Mouse (Mus musculus): Measurements from ENCODE around the gene Ccndbp1. TPM values are rescaled to one million over a fixed set of nuclear protein-coding genes. Genes with fewer than 3 reads are reported as not detected.
"Not testable (repeated sequence)": the region's sequence is repeated elsewhere in the genome, so short reads cannot be mapped to it uniquely, and the experiment has no call there.

The Ccndbp1 gene
- polyA plus RNA-seq, 1 experiment = 71.0 TPM

DNA sequence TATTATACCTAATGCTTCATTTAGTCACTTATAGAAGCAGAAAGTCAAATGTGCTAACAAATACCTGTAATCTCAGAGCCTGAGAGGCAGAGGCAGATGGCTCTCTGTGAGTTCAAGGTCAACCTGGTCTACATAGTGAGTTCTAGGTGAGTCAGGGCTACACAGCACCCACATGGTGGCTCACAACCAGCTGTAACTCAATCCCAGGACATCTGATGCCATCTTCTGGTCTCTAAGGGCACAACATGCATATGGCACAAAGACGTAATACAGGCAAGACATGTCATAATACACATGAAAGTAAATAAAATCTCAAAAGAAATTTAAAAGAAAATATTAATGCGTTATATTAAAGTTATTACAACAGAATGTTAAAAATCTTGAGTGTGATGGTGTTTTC, 4.6 kb upstream of the Ccndbp1 start:
- no peak for DNase-seq (ENCODE audit: low spot score)

DNA sequence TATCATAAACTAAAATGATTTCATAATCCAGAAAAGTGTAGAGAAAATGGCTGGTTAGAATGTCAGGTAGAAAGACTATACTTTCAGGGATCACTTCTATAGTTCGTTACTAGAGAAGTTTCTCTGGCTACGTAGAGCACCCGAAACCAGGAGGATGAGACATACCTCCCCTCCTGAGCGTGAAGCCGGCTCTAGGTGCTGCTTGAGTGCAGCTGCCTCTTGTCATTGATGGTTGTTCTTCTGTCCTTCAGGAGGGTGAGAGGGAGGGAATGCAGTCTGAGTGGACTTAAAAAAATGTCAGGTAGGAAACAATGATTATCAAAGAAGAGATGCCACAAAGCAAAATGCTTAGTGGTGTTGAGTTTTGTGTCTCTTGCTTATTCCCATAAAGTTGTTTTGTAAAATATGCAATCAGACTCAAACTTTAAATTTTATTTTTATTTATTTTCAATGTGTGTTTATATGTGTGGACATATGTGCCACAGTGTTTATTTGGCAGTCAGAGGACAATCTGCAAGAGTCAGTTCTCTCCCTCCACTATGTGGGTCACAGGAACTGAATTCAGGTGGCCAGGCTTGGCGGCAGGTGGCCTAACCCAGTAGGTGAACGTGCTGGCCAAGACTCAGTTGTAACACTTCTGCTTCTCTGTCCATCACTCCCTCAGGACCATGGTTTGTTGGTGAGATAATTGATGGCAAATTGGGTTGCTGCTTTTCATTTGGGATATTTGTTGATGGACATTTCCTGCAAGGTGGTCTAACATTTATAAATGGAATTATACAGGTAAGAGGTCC, 4.0 kb upstream of the Ccndbp1 start:
- DNase-seq (ENCODE audit: low spot score) = no peak

DNA sequence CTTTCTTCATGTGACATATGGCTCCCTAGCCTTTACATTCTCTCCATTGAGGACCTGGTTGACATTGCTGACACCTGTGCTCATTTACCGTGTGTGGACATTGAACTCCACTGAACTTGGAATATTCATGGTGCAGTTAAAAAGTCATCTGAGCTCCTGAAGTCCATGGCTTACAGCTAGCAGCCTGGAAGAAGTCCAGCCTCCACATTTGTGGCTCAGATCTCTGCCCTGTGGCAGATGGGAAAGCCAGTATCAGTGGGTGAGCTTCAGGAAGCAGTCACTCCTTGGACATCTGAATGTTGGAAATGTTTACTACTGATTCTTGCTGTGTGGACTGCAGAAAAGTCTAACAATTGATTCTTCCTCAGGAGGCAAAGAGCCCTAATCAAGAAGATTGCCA, 1.2 kb upstream of the Ccndbp1 start:
- no peak for DNase-seq (ENCODE audit: low spot score)

DNA sequence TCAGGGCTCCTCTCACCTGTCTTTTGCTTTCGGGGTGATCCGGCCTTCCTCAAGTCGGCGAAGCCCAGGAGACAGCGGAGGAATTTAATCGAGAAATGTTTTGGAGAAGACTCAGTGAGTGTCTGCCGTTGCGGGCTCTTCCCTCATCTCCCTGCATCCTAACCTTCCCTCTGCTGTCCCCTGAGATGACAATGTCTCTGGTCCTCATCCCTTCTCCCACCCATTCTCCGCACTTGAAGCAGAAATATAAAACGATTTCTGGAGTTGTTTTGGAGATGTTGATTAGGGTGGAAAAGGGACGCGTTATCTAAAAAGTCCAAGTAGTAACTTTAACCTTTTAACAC, 433 bp downstream of the Ccndbp1 start:
- no peak for DNase-seq (ENCODE audit: low spot score)

DNA sequence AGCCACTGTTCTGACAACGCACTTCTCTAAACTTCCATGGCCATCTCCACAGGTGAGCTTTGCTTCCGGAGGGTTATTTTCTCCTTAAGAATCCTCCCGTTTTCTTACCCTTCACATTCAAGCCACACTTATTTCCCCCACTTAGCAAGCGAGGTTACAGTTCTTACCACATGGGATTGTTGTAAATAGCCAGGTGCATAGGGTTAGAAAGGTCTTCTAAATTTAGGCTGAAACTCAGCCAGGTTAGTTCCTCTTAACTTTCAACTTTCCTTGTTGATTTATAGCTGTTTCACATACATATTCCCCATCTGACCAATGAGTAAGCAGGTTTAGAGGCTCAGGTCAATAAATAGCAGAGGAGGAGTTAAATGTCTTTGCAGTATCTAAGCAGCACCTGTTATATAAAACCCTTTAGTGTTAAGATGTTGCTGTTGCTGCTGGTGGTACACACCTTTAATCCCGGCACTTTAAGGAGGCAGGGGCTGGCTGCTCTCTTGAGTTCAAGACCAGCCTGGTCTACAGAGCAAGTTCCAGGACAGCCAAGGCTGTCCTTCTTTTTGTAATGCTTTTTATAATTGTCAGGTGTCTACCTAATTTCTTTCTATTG, 971 bp downstream of the Ccndbp1 start:
- DNase-seq (ENCODE audit: low spot score) = no peak

DNA sequence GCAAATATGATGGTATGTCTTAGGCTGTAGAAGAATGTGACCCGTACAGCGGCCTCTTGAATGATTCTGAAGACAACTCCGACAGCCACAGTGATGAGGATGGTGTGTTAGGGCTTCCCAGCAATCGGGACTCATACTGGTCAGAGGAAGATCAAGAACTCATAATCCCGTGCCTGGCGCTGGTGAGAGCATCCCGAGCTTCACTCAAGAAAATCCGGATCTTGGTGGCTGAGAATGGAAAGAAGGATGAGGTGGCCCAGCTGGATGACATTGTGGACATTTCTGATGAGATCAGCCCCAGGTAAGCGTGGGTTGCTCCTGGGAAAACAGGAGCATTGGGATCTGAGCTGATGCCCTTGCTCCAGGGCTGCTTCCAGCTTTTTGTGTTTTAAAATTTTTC, 4.5 kb downstream of the Ccndbp1 start:
- DNase-seq (ENCODE audit: low spot score) = no peak

DNA sequence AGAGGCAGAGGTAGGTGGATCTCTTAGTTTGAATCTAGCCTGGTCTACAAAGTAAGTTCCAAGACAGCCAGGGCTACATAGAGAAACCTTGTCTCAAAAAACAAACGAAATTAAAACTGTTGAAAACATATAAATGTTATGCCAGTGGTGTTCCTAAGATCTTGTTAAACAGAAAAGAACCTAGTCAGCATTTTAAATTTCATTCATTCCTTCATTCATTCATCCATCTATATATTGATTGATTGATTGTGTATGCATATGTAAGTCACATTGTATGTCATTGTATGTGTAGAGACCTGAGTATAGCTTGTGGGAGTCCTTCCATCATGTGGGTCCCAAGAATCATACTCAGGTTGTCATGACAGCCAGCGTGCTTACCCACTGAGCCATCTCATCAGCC, 7.3 kb downstream of the Ccndbp1 start:
- DNase-seq (ENCODE audit: low spot score) = no peak

DNA sequence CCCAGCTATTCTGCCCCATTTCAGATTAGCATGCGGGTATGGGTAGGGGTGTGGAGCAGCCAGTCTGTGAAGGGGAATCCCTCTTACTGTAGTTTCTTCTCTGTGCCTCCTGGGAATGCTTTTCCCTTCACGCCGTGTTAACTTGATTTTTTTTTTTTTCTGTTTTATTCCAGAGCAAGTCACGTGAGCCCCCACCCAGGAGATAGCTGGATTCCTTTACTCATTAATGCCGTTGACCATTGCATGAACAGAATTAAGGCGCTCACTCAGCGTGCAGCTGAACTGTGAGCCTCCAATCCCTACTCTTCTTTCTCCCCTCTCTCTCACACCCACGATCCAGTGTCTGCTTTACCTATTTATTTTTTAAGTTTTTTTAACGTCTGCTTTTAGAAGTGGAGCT, 8.0 kb downstream of the Ccndbp1 start:
- no peak for DNase-seq (ENCODE audit: low spot score)

DNA sequence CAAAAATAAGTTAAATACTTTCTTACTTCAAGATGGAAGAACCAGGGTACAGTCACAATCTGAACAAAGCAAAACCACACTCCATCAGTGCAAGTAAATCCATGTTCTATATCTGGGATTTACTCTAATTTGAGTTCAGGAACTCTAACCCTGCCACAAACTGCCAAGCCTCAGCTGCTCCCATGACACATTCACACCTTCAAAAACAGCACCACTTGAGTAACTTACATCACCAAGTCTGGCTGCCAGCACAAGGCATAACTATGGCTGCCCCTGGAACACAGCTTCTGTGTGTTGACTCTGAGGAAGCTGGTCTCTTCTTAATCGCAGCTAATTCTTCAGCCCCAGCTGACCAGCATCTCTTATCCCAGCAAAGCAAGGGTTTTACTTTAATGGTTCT, 8.9 kb downstream of the Ccndbp1 start:
- DNase-seq (ENCODE audit: low spot score) = no peak

DNA sequence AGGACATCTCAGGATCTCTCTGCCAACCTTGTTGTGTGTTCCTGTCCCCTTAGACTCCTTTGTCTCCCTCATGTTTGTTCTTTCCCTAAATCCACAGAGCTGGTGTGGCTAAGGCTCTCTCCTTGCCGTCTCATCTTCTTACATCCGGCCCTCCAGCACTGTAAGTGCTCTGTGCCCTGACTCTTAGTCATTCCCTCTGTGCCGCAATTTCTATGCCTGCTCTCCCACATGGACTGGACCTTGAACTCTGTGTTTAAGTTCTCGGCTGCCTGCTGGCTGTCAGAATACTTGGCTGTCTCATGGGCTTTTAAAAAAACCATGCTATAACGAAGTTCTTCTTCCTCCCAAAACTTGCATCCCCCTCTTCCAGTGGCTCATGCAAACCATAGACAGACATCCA, 14.7 kb downstream of the Ccndbp1 start:
- no peak for DNase-seq (ENCODE audit: low spot score)

DNA sequence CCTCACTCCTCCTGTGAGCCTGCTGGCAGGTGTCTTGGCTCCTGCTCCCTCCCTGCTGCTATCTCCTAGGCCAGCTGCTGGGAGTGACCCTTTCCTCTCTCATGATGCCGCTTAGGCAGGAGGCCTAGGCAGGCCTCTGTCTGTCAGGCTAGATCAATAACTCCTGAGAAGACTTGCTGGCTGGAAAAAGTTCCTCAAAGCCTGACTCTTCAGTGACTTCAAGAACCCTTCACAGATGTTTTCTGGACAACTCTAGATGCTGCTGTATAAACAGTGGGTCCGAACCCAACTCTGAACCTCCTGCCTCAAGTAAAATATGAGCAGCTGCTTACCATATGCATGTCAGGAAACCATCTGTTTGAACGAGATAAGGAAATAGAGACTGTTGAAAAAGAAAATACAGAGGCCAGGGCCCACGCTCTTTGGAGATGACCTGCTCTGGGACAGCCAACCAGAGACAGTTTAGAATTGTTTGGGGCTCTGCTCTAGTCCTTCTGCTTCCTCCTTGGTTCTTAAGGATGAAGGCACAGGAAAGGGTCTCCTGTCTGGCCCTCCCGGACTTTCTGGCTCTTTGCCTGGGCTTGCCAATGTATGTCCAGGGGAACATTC, 28.6 kb downstream of the Ccndbp1 start, which contains the start of gene Epb42:
Gene Epb42 (minus strand): TSS at position 340 of the 609 bp plus-strand sequence.
- no peak for DNase-seq (ENCODE audit: low spot score)

DNA sequence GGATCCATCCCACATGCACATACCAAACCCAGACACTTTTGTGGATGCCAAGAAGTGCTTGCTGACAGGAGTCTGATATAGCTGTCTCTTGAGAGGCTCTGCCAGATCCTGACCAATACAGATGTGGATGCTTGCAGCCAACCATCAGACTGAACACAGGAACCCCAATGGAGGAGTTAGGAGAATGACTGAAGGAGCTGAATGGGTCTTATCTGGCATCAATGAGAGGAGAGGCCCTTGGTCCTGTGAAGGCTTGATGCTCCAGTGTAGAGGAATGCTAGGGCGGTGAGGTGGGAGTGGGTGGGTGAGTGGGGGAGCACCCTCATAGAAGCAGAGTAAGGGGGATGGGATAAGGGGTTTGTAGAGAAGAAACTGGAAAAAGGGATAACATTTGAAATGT, 30.6 kb downstream of the Ccndbp1 start:
- DNase-seq (ENCODE audit: low spot score) = not testable (repeated sequence)

DNA sequence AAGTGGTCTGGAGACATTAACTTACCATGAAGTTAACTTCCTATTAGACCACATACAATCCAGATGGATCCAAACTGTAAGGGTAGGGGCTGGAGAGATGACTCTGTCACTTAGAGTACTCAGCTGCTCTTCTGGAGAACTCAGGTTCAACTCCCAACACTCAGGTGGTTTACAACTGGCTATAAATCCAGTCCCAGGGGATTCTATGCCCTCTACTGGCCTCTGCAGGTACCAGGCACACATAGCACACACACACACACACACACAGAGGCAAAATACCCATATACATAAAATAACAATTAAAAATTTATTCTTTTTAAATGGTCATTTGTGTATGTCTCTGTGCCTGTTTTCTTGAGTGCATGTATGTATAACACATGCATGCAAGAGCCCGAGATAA, 31.2 kb downstream of the Ccndbp1 start:
- no peak for DNase-seq (ENCODE audit: low spot score)

DNA sequence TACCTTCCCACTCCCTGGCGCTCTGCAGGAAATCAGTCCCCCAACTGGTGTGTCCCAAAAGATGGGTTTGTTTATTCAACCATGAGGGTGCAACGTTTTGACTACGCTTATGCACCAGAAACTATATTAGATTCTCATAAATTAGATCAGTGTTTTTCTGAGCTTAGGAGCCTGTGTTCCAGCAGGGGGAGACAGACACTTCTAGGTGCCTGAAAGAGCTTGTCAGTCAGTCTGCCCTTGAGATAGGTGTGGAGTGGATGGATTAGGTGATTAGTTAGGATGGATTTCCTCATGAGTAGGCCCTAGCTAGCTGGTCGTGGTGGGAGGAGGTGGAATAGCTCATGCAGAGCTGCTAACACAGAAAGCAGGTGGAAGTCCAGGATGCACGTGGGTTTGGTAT, 32.9 kb downstream of the Ccndbp1 start:
- DNase-seq (ENCODE audit: low spot score) = no peak

DNA sequence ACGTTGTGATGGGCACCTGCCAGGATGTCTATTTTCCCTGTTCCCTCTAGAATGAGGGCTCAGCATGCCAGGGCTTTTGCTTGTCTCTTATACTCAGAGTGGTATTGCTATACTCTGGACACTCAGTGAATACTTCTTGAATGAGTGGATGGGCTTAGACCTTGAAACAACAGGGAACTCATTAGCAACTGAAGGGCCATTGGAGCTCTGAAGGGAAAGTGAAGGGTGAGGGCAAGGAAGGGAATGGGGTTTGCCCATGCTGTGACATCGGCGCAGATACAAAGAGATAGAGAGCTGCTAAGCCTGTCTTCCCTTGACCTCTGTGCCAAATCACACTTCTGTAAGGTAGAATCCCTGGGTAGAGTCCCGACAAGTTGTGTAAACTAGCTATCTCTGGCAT, 37.5 kb downstream of the Ccndbp1 start:
- no peak for DNase-seq (ENCODE audit: low spot score)

DNA sequence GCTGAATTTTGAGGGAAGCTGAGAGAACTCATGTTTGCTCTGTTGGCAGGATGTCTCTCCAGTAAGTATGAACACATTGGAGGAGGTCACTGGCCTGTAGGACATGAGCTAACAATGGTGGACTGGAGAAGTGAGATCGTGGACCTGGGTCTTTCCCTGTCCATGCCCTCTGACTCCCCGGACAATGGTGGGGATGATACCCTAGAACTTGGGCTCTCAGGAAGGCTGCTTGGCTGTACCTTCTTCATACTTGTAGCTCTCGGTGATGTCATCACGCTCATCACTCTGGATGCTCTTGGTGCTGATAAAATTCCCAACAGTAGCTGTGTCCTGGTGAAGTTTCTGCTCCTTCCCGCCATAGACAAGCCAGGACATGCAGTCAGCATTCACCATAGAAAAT, 44.0 kb downstream of the Ccndbp1 start:
- no peak for DNase-seq (ENCODE audit: low spot score)

DNA sequence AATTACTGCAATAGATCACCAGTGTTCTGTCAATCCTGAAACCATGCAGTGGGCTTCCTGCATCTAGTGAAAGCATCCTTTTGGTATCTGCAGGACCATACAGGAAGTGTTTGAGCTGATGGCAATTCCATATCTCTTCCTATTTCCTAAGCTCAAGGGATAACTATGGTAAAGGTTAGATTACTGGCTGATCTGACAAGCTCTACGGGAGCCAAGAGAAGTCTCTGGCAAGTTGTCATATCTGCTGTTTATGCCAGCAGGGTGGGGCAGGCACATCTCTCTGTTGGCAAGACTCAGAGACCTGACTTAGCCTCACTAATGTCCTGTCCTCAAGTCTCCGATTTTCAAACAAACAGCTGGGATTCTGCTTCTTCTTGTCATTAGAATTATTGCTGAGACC, 45.9 kb downstream of the Ccndbp1 start:
- DNase-seq (ENCODE audit: low spot score) = no peak

DNA sequence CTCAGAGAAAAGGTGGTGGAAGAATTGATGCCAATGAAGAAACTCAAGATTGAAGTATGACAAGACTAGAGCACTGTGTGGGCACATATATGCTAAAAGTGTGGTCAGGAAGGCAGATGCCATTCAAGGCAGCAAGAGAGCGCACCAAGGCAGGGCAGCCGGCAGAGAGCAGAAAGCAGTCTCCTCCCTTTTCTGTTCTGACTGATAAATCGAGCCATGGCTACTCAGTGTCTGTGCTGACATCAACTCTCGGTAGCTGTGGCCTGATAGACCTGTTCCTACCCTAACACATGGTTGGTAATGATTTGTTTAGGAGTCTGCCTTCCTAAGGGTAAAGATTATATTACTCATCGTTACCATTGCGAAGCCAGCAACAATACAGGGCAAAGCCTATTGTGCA, 47.7 kb downstream of the Ccndbp1 start:
- DNase-seq (ENCODE audit: low spot score) = no peak

DNA sequence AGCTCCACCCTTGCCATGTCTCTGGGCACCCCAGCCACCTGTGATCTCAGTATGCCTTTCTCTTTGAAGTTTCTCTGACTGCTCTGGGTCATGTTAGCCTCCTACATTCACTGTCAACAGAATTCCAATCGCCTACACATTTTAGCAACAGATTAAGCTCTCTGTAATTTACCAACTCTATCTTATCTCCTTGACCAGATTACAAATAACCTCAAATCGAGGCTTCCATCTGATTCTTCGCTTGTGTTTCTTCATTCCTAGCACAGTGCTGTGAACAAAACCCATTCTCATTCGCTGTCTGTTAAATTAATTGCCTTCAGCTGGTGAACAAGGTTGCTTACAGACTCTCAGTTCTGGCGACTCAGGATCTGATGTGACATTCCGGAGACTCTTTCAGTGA, 49.8 kb downstream of the Ccndbp1 start:
- no peak for DNase-seq (ENCODE audit: low spot score)

DNA sequence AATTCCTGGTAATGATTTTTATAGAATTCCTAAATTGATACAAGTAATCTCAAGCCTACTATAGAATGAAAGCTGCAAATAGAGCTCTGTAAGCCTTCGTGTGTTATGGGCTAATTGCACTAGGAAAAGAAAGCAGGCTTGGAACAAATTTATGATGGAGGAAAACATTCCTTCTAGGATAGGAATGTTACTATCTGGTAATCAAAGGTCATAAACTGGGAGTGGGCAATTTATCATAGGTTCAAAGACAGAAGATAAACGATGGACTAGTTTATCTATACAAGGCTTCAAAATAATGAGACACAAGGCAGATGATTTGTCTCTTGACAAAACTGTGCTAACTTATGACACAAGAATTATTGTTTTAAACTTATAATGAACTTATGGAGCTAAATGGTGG, 53.1 kb downstream of the Ccndbp1 start:
- no peak for DNase-seq (ENCODE audit: low spot score)

Measured in urinary bladder, adult 2 months (tissue).